Mouse (Mus musculus) small intestine, adult 2 months (tissue): ENCODE data around the gene Tmc6.

Experiments used
- CTCF ChIP-seq: fragments of 200-500 bp; IDR thresholded peaks from 2 replicates; pipeline ENCODE4 v1.5.1; 2012; ENCODE audit warnings: low read depth, mild to moderate bottlenecking, control low read depth, inconsistent platforms, low read length, moderate library complexity, mixed read lengths; ENCODE audit not compliant: insufficient replicate concordance, insufficient read length; ENCODE audit errors: extremely low read depth
- POLR2A ChIP-seq: fragments of 200-500 bp; IDR thresholded peaks from 2 replicates; pipeline ENCODE4 v1.6.1; 2012; ENCODE audit warnings: low read depth, mild to moderate bottlenecking, control low read depth, inconsistent platforms, low read length, moderate library complexity

DNA sequence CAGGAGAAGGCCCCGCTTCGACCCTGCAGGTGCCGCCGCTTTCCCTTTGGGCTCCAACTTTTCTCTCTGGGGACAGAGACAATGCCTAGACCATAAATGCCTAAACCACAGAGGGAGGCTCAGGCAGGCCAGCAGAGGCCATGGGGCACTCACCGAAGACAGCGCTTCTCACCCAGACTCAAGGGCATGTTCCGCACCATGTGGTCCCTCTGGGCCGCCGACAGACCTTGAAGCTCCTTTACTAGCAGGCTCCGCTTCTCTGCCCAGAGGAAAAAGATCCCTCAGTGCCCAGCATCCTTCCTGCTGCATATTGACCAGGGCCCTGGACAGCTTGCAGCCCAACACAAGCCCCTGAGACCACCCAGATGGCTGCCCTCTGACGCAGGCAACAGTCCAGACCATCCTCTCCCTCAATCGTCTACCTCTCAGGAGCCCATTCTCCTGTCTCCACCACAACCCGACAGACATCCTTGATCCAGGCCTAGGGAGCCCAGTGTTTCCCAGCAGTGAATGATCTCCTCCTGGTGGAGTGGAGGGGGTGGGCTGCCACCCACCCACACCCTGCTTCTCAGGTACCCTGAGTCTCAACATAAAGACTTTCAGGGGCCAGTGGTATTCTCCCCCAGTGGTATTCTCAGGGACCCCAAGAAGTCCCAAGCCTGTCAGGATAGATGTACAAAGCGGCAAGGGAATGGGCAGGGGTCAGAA is 5.8 kb downstream of the Tmc6 start:
- TF ChIP-seq CTCF (no peak), POLR2A (no peak)
